Mouse (Mus musculus): ENCODE data around the gene Reps1.

GRCm38 (mm10) chr10:18021576-18022311 lies 33.9 kb upstream of the Reps1 start:
- TF ChIP-seq E2F4 (IDR thresholded peaks at IDR 0.05; ENCODE audit: insufficient read depth): no peak
- TF ChIP-seq TCF12 (IDR thresholded peaks at IDR 0.05; ENCODE audit: insufficient read depth, poor library complexity, severe bottlenecking): no peak
- TF ChIP-seq POLR2A (IDR thresholded peaks at IDR 0.05; ENCODE audit: insufficient read length, low read depth): no peak
- no peak for TF ChIP-seq MAX (IDR thresholded peaks at IDR 0.05; ENCODE audit: low read depth)
- TF ChIP-seq CEBPB (IDR thresholded peaks at IDR 0.05; ENCODE audit: insufficient read depth, poor library complexity, severe bottlenecking): no peak
- TF ChIP-seq MYOD1 (IDR thresholded peaks at IDR 0.05; ENCODE audit: control insufficient read depth in 1 of 3, insufficient read length in 2 of 3, low read depth in 2 of 3): peak; percentile 63 to 94 (median 93)
- no peak for TF ChIP-seq SRF (IDR thresholded peaks at IDR 0.05; ENCODE audit: control insufficient read depth, insufficient read length, low read depth)
- TF ChIP-seq POLR2AphosphoS2 (IDR thresholded peaks at IDR 0.05; ENCODE audit: insufficient read length, low read depth): no peak
- TF ChIP-seq MYOG (IDR thresholded peaks at IDR 0.05; ENCODE audit: control insufficient read depth in 1 of 3, insufficient read depth in 1 of 3, insufficient read length in 2 of 3, low read depth in 2 of 3): no peak
- no peak for TF ChIP-seq USF1 (IDR thresholded peaks at IDR 0.05; ENCODE audit: low read depth)
- TF ChIP-seq TCF3 (IDR thresholded peaks at IDR 0.05; ENCODE audit: insufficient read length, low read depth): no peak
